Mouse (Mus musculus) spleen, postnatal 4 days (tissue): ENCODE results near the gene Klhl20.
A peak's percentile ranks its signal among the peaks of the same experiment; 100 is the strongest.
"Not testable (repeated sequence)": the region's sequence is repeated elsewhere in the genome, so short reads cannot be mapped to it uniquely, and the experiment has no call there.

ENCODE experiments used
- DNase-seq, 2 experiments: peaks; one replicate each; pipeline ENCODE4 v3.0.0; 2022; ENCODE audit warnings: low spot score in 2 of 2

The Klhl20 gene

GRCm38 (mm10) chr1:161130726-161131664 lies at the start of gene Klhl20:
Klhl20 (minus strand) TSS chr1:161131511.
- peak; percentile 91 to 95 for DNase-seq

- peak; percentile 66 to 89 for DNase-seq
These were observed 49.4 kb upstream of the Klhl20 start for GRCm38 (mm10) chr1:161180674-161181073.

- peak; percentile 76 to 89 for DNase-seq
These were observed 39.3 kb upstream of the Klhl20 start for GRCm38 (mm10) chr1:161170651-161171050.

GRCm38 (mm10) chr1:161160266-161160665 lies 29.0 kb upstream of the Klhl20 start:
- DNase-seq = no peak

- DNase-seq = no peak
These were observed 27.9 kb upstream of the Klhl20 start, which contains the start of gene Tex50 for GRCm38 (mm10) chr1:161159214-161159613. Tex50 (minus strand) TSS chr1:161159314.

GRCm38 (mm10) chr1:161156546-161156945 lies 25.2 kb upstream of the Klhl20 start:
- no peak for DNase-seq

- no peak for DNase-seq
These were observed 19.8 kb upstream of the Klhl20 start for GRCm38 (mm10) chr1:161151098-161151497.

GRCm38 (mm10) chr1:161147888-161148287 lies 16.6 kb upstream of the Klhl20 start:
- no peak for DNase-seq

- DNase-seq = not testable (repeated sequence)
These were observed 14.3 kb upstream of the Klhl20 start for GRCm38 (mm10) chr1:161145611-161146010.

GRCm38 (mm10) chr1:161143216-161143615 lies 11.9 kb upstream of the Klhl20 start:
- DNase-seq = no peak

GRCm38 (mm10) chr1:161142531-161143159 lies 11.3 kb upstream of the Klhl20 start, which contains the start of gene Ankrd45:
Ankrd45 (plus strand) TSS chr1:161142691.
- DNase-seq = peak in 1 of 2 experiments; percentile 68

- no peak for DNase-seq
These were observed 8.9 kb upstream of the Klhl20 start for GRCm38 (mm10) chr1:161140026-161140762.

- DNase-seq = no peak
These were observed 8.2 kb upstream of the Klhl20 start for GRCm38 (mm10) chr1:161139496-161139895.

- DNase-seq = no peak
These were observed 4.8 kb downstream of the Klhl20 start for GRCm38 (mm10) chr1:161126461-161126860.

- no peak for DNase-seq
These were observed 8.5 kb downstream of the Klhl20 start for GRCm38 (mm10) chr1:161122661-161123418.

- DNase-seq = no peak
These were observed 16.7 kb downstream of the Klhl20 start for GRCm38 (mm10) chr1:161114591-161114990.

- DNase-seq = no peak
These were observed 22.1 kb downstream of the Klhl20 start for GRCm38 (mm10) chr1:161109216-161109615.

GRCm38 (mm10) chr1:161103842-161104241 lies 27.5 kb downstream of the Klhl20 start:
- no peak for DNase-seq

GRCm38 (mm10) chr1:161099721-161100405 lies 31.4 kb downstream of the Klhl20 start:
- DNase-seq = no peak

- DNase-seq = no peak
These were observed 54.1 kb downstream of the Klhl20 start for GRCm38 (mm10) chr1:161077243-161077642.

GRCm38 (mm10) chr1:161076238-161076637 lies 55.1 kb downstream of the Klhl20 start:
- no peak for DNase-seq
